In the genomic region with DNA sequence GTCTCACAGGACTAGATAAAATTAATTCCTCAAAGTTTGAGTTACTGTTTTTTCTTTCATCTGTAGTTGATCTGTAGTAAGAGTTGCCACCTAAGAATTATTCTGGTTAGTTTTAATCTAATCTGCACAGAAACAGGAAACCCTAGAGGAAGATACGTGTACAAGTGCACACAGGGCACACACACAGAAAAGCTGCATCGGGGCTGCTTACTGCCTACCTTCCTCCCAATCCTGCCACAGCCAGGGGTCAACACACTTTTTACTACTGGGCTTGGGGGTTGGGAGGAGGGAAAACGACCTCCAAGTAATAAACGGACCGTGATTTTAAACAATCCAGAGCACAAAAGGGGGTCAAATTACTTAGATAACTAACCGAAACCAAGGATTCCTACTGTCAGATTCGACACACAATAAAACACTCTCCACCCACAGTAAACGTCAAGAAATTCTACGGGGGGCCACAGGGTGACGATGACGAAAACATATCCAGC, we compare ENCODE assay signal across 8 mouse cellular contexts. TPM values are rescaled to one million over a fixed set of nuclear protein-coding genes. Genes with fewer than 3 reads are reported as not detected.
DNase-seq lines count a peak whose midpoint lies in the region; ATAC-seq and TF ChIP-seq lines count a peak whose summit lies in the region.

No protein-coding gene starts in this region.

- no peaks in the 10 kb centered on the region for H3K27me3 ChIP-seq in lung, embryonic 14.5 days (ENCODE audit: insufficient read depth, low read length)
- no peaks in the 10 kb centered on the region for H3K27me3 ChIP-seq in heart, embryonic 15.5 days
- peaks cover 8% of the 10 kb centered on the region for H3K27me3 ChIP-seq in liver, embryonic 16.5 days (ENCODE audit: control insufficient read depth, insufficient read depth, low read depth, low read length)

- peaks cover 32% of the 10 kb centered on the region for H3K4me1 ChIP-seq in lung, embryonic 14.5 days (ENCODE audit: insufficient read depth)
- peaks cover 47% of the 10 kb centered on the region for H3K4me1 ChIP-seq in heart, embryonic 15.5 days (replicated peaks)
- H3K4me1 ChIP-seq in liver, embryonic 16.5 days (ENCODE audit: control insufficient read depth, low read depth, low read length) = peaks cover 53% of the 10 kb centered on the region

- ATAC-seq in lung, embryonic 14.5 days (ENCODE audit: insufficient read depth) = no peak
- peak; percentile 20 for ATAC-seq in common myeloid progenitor, adult 5-6 weeks (replicated peaks; ENCODE audit: low read depth, poor library complexity, severe bottlenecking)
- ATAC-seq in heart, embryonic 15.5 days (replicated peaks; ENCODE audit: insufficient number of reproducible peaks, insufficient read depth, low FRiP score, low read depth) = no peak
- ATAC-seq in liver, embryonic 16.5 days (ENCODE audit: low read depth) = no peak

- H3K27ac ChIP-seq in lung, embryonic 14.5 days (ENCODE audit: low read depth) = peak overlapping the region; percentile 98
- H3K27ac ChIP-seq in heart, embryonic 15.5 days = peak overlapping the region; percentile 98
- peak overlapping the region; percentile 92 for H3K27ac ChIP-seq in liver, embryonic 16.5 days (ENCODE audit: low read length)

- no peaks in the 10 kb centered on the region for H3K36me3 ChIP-seq in lung, embryonic 14.5 days (ENCODE audit: insufficient read depth)
- H3K36me3 ChIP-seq in heart, embryonic 15.5 days = no peaks in the 10 kb centered on the region
- no peaks in the 10 kb centered on the region for H3K36me3 ChIP-seq in liver, embryonic 16.5 days (ENCODE audit: control insufficient read depth, insufficient read depth)

- no peak for TF ChIP-seq CTCF in lung, embryonic 14.5 days (IDR thresholded peaks at IDR 0.05; ENCODE audit: low read depth)

- peak overlapping the region; percentile 79 for H3K4me2 ChIP-seq in lung, embryonic 14.5 days
- peak overlapping the region; percentile 70 for H3K4me2 ChIP-seq in heart, embryonic 15.5 days
- H3K4me2 ChIP-seq in liver, embryonic 16.5 days (ENCODE audit: low read depth, low read length) = peak overlapping the region; percentile 93

- DNase-seq in lung, embryonic 14.5 days = peak; percentile 61
- DNase-seq in lung, postnatal 10 days = no peak
- peak; percentile 71 for DNase-seq in thymus, postnatal 0 days (ENCODE audit: low spot score)
- no peak for DNase-seq in right cerebral cortex, postnatal 25 days
- no peak for DNase-seq in layer of hippocampus, adult 18-20 months (ENCODE audit: low spot score in 2 of 2)

- under 1% methylated on average over 11 of the region's 11 CpGs for WGBS in lung, embryonic 14.5 days
- under 1% methylated on average over 11 of the region's 11 CpGs for WGBS in heart, embryonic 15.5 days
- under 1% methylated on average over 11 of the region's 11 CpGs for WGBS in liver, embryonic 16.5 days (ENCODE audit: insufficient replicate concordance)

- no peaks in the 10 kb centered on the region for H3K9me3 ChIP-seq in lung, embryonic 14.5 days (ENCODE audit: low read depth, low read length)
- H3K9me3 ChIP-seq in heart, embryonic 15.5 days (replicated peaks) = no peaks in the 10 kb centered on the region
- no peaks in the 10 kb centered on the region for H3K9me3 ChIP-seq in liver, embryonic 16.5 days (replicated peaks; ENCODE audit: control insufficient read depth, low read length)

- H3K4me3 ChIP-seq in lung, embryonic 14.5 days (ENCODE audit: low read depth, low read length) = peak overlapping the region; percentile 94
- H3K4me3 ChIP-seq in heart, embryonic 15.5 days = peak overlapping the region; percentile 89
- peak overlapping the region; percentile 97 for H3K4me3 ChIP-seq in liver, embryonic 16.5 days (ENCODE audit: low read depth, low read length)

- H3K9ac ChIP-seq in lung, embryonic 14.5 days = peak overlapping the region; percentile 97
- peak overlapping the region; percentile 85 for H3K9ac ChIP-seq in heart, embryonic 15.5 days
- peak overlapping the region; percentile 98 for H3K9ac ChIP-seq in liver, embryonic 16.5 days (ENCODE audit: low read depth, low read length)

RNA-seq across cellular contexts. Expression of gene Map3k1, which starts 1.6 kb away (rescaled TPM):
- polyA plus RNA-seq in lung, embryonic 14.5 days (2014; fragmentation: Nextera tagmentation; extraction: Ambion mirVana) = 37.2 and 39.8 TPM in 2 replicates
- total RNA-seq in common myeloid progenitor, adult 5-6 weeks (2017) = 36.1 and 38.5 TPM in 2 replicates
- 11.4 and 11.7 TPM in 2 replicates for polyA plus RNA-seq in heart, embryonic 15.5 days (2015; fragmentation: Nextera tagmentation; extraction: Ambion mirVana)
- polyA plus RNA-seq in liver, embryonic 16.5 days (2015; fragmentation: Nextera tagmentation; extraction: Ambion mirVana) = 12.8 and 13.7 TPM in 2 replicates
- polyA plus RNA-seq in thymus, postnatal 0 days (2015; fragmentation: Nextera tagmentation; extraction: Ambion mirVana) = 35.8 and 42.7 TPM in 2 replicates
- total RNA-seq in layer of hippocampus, adult 18-20 months (2021) = 10 to 100 TPM in 1 of 2 experiments, 1 to 10 TPM in 1; 9.4 to 10.1 TPM

Comparison
In these comparisons a context has a peak if more than half of its experiments do, and no peak if none do; other contexts are left out.
1. DNase-seq: peak in lung, embryonic 14.5 days (single experiment) and thymus, postnatal 0 days (single experiment); none in lung, postnatal 10 days (single experiment), right cerebral cortex, postnatal 25 days (single experiment) and layer of hippocampus, adult 18-20 months (0 of 2).
2. Peak in every context shown above with its lines, with median percentiles within 50 percentile points of each other: H3K27ac ChIP-seq, H3K4me2 ChIP-seq, H3K4me3 ChIP-seq and H3K9ac ChIP-seq.